Mouse (Mus musculus) heart, postnatal 0 days (tissue): ENCODE results near the gene Ywhah. TPM values are rescaled to one million over a fixed set of nuclear protein-coding genes. Genes with fewer than 3 reads are reported as not detected.

Source experiments
- ATAC-seq: fragments of 200-750 bp; cut with Nextera tagmentation; 2 replicates; pipeline ENCODE4 v1.8.0; 2017; ENCODE audit warnings: low read depth, moderate number of reproducible peaks, moderate library complexity; ENCODE audit not compliant: insufficient read depth
- DNase-seq: peaks from one replicate; pipeline ENCODE4 v3.0.0-alpha.2; 2016; ENCODE audit warnings: low spot score
- H3K27ac ChIP-seq: fragments of 300-500 bp; sonication (generic); 2 replicates; pipeline ENCODE4 v1.5.1; 2014; ENCODE audit warnings: low read depth, mild to moderate bottlenecking
- H3K27me3 ChIP-seq: fragments of 300-500 bp; sonication (generic); 2 replicates; pipeline ENCODE4 v1.6.1; 2014; ENCODE audit warnings: low read length, mixed read lengths; ENCODE audit not compliant: control insufficient read depth, insufficient read depth
- H3K36me3 ChIP-seq: fragments of 300-500 bp; sonication (generic); replicated peaks from 2 replicates; pipeline ENCODE4 v1.6.1; 2014; ENCODE audit warnings: low read length, mixed read lengths; ENCODE audit not compliant: control insufficient read depth, insufficient read depth
- H3K4me1 ChIP-seq: fragments of 300-500 bp; sonication (generic); 2 replicates; pipeline ENCODE4 v1.6.1; 2014; ENCODE audit warnings: antibody characterized with exemption; ENCODE audit not compliant: control insufficient read depth, insufficient read depth
- H3K4me2 ChIP-seq: fragments of 300-500 bp; sonication (generic); 2 replicates; pipeline ENCODE4 v1.6.1; 2014; ENCODE audit warnings: low read depth, mild to moderate bottlenecking, low read length, moderate library complexity
- H3K4me3 ChIP-seq: fragments of 300-500 bp; sonication (generic); 2 replicates; pipeline ENCODE4 v1.5.1; 2014; ENCODE audit warnings: low read depth, low read length
- H3K9ac ChIP-seq: fragments of 300-500 bp; sonication (generic); replicated peaks from 2 replicates; pipeline ENCODE4 v1.6.1; 2014; ENCODE audit warnings: low read depth, low read length, mixed read lengths
- H3K9me3 ChIP-seq: fragments of 300-500 bp; sonication (generic); replicated peaks from 2 replicates; pipeline ENCODE4 v1.6.1; 2016; ENCODE audit warnings: low read length; ENCODE audit not compliant: control insufficient read depth
- CTCF ChIP-seq: IDR thresholded peaks from 2 replicates; pipeline ENCODE4 v1.5.1; 2016; ENCODE audit warnings: antibody characterized with exemption, control low read depth, low read depth
- EP300 ChIP-seq: IDR thresholded peaks from 2 replicates; pipeline ENCODE4 v1.6.1; 2016; ENCODE audit warnings: antibody characterized with exemption, low read depth
- WGBS: fragments of 180-500 bp; shearing (Covaris S2); extraction: QIAGEN DNeasy Blood & Tissue Kit; methylation state at CpG from one replicate; pipeline ENCODE4 v1.1.7; 2014; 5-methylcytosine and 5-hydroxymethylcytosine counted together
- polyA plus RNA-seq: library from polyadenylated mRNA; unstranded; fragments of >200 nt; fragmentation: Nextera tagmentation; extraction: Ambion mirVana; gene quantifications from 2 replicates; pipeline ENCODE4 v1.2.1, GENCODE M21; 2015
- total RNA-seq: library from RNA; depleted of rRNA; stranded (reverse); fragments of >200 nt; gene quantifications from 2 replicates; pipeline ENCODE4 v1.2.3, GENCODE M21; 2014; ENCODE audit warnings: low replicate concordance; rRNA removed

Ywhah gene
- total RNA-seq (132 and 199 TPM in 2 replicates), polyA plus RNA-seq (267 and 288 TPM in 2 replicates)

DNA sequence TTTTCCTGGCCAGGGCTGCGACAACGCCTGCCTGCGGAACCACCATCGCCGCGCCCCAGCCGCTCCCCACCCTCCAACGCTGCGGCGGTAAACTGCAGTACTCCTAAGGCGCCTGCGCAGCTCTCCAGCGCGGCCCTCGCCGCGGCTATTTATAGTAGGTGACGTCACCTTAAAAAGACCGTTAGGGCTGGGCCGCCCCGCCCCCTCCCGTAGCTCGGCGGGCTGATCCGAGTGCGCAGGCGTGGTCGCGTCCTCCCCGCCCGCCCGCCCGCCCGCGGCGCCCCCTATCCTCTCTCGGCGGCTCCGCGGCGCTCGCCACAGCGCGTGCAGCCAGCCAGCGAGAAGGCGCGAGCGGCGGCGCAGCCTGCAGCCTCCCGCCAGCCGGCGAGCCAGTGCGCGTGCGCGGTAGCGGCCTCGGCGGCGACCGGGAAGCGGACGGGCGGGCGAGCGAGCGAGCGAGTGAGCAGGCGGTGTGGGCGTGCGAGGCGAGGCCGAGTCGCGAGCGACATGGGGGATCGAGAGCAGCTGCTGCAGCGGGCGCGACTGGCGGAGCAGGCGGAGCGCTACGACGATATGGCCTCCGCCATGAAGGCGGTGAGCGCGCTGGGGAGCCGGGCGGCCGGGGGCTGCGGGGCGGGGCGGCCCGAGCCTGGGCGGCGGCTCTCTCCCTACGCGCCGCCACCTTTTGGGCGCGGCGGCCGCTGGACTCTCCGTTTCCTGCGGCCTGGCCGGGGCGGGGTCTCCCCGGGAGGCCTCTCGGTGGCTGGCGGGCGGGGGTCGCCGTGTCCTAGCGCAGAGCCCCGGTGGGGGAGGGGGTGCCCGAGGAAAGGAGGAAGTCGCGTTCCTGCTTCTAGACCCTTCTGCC lies at the start of gene Ywhah:
Ywhah (plus strand) TSS at position 256 of the 865 bp plus-strand sequence.
- Histone ChIP-seq H3K27ac (peak within 1 kb of the TSS; percentile 100), H3K27me3 (no peaks in the 10 kb centered on the region), H3K4me2 (peak within 1 kb of the TSS; percentile 88), H3K4me3 (peak within 1 kb of the TSS; percentile 93), H3K4me1 (peaks cover 31% of the 10 kb centered on the region), H3K36me3 (0 out of 2 replicates have a peak, but pooled peaks cover 5% of the 10 kb centered on the region), H3K9me3 (no peaks in the 10 kb centered on the region), H3K9ac (peak within 1 kb of the TSS; percentile 96)
- no peak; the same call in 1 of the 2 replicates for TF ChIP-seq EP300
- 0 out of 2 replicates have a peak, but pooled peaks have one; percentile 6 for TF ChIP-seq CTCF
- WGBS: under 1% methylated on average over 100 of the region's 121 CpGs
- peak; percentile 98 for DNase-seq
- ATAC-seq: peak; percentile 95

DNA sequence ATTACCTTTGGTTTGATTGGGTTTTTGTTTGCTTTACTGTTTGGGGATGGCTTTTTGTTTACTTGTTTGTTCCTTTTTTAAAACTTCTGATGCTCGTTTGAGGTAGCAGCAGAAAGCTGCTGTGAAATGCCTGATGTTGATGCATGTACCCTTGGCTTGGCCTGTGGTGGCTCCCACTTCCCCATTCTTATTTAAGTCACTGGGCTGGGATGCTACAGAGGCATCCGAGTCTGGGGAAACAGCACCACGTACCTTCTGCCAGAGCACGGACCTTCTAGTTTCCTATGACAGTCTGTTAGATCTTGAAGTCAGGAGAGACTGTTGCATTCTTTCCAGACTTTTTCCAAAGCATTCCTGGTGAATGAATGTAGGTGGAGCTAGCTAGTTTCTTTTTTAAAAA lies 42.1 kb upstream of the Ywhah start:
- Histone ChIP-seq H3K27ac (no peak overlapping the region), H3K9ac (no peak overlapping the region), H3K27me3 (no peaks in the 10 kb centered on the region), H3K36me3 (peaks cover 33% of the 10 kb centered on the region), H3K4me1 (no peaks in the 10 kb centered on the region), H3K9me3 (no peaks in the 10 kb centered on the region), H3K4me3 (no peak overlapping the region), H3K4me2 (no peak overlapping the region)
- TF ChIP-seq CTCF (no peak), EP300 (no peak)
- 80% methylated on average over 4 of the region's 4 CpGs for WGBS
- DNase-seq: no peak
- no peak for ATAC-seq

DNA sequence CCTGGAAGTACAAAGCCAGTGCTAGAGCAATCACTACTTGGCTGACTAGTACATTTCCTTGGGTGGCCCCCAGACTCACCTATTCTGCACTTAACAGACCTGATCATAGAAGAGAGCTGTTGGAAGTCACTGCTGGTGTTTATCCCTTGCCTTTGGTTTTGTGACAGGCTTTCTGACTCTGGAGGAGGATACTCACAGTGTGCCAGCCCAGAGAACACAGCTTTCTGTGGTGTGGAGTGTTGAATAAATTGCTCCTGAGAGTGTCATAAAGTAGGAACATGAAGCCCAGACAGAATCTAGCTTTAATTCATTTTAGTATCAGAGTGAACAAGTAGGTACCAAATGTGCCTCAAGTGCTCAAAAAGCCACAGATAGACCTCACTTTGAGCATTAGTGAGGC lies 41.4 kb upstream of the Ywhah start:
- no peaks in the 10 kb centered on the region for H3K9me3 ChIP-seq
- H3K27me3 ChIP-seq: no peaks in the 10 kb centered on the region
- H3K36me3 ChIP-seq: peaks cover 38% of the 10 kb centered on the region
- ATAC-seq (no peak), DNase-seq (no peak)
- H3K27ac ChIP-seq: no peak overlapping the region
- H3K4me1 ChIP-seq: no peaks in the 10 kb centered on the region
- no peak overlapping the region for H3K4me3 ChIP-seq
- H3K4me2 ChIP-seq: no peak overlapping the region
- TF ChIP-seq CTCF: no peak
- no peak for TF ChIP-seq EP300
- no peak overlapping the region for H3K9ac ChIP-seq

DNA sequence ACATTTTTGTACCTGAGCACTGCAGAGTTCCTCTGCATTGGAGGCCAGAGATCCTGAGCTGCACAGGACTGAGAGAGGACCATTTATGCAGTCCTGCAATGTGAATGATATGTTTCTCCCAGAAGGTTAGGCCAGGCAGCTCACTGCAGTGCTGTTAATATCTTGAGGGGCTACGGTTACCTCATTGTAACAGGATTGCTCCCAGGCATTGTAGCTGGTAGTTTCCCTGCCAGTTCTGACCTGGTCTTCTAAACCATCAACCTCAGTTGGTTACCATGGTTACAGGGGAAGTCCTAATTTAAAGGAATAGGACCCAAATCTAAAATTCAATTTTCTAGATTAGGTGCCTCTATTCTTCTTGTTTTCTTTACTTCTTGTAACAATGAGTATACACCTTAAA lies 33.2 kb upstream of the Ywhah start:
- DNase-seq (no peak), ATAC-seq (no peak)
- no peaks in the 10 kb centered on the region for H3K9me3 ChIP-seq
- H3K36me3 ChIP-seq: peaks cover 57% of the 10 kb centered on the region
- H3K27me3 ChIP-seq: no peaks in the 10 kb centered on the region
- H3K4me2 ChIP-seq: no peak overlapping the region
- TF ChIP-seq CTCF (no peak), EP300 (no peak)
- 0 out of 2 replicates have a peak, but pooled peaks cover 10% of the 10 kb centered on the region for H3K4me1 ChIP-seq
- 81% methylated on average over 1 of the region's 1 CpGs for WGBS
- no peak overlapping the region for H3K9ac ChIP-seq
- H3K27ac ChIP-seq: no peak overlapping the region
- H3K4me3 ChIP-seq: no peak overlapping the region

DNA sequence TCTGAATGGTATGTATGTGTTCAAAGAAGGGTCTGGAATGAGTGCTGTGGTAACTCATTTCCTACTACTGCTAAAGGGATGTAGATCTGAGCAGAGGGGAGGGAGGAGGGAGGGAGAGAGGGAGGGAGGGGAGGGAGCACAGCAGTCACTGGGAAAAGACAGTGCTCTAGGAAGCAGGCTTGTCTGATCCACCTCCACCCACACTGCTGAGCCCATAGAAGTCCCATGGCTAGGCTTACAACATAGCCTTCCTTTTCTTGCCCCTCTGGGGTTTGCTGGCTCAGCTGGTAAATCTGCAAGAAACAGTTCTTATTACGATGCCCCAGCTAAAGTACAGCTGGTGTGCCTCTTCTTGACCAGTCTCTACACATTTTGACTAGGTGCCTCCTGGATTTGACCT lies 30.7 kb upstream of the Ywhah start:
- no peak overlapping the region for H3K9ac ChIP-seq
- no peak overlapping the region for H3K4me3 ChIP-seq
- peaks cover 41% of the 10 kb centered on the region for H3K36me3 ChIP-seq
- no peaks in the 10 kb centered on the region for H3K27me3 ChIP-seq
- TF ChIP-seq CTCF (no peak), EP300 (no peak)
- H3K9me3 ChIP-seq: no peaks in the 10 kb centered on the region
- no peak overlapping the region for H3K27ac ChIP-seq
- H3K4me1 ChIP-seq: peaks cover 23% of the 10 kb centered on the region; the same call in 1 of the 2 replicates
- WGBS: 62% methylated on average over 1 of the region's 1 CpGs
- H3K4me2 ChIP-seq: no peak overlapping the region
- no peak for ATAC-seq
- DNase-seq: no peak
